Mouse (Mus musculus): ENCODE results near the gene Apobec1. TPM values are rescaled to one million over a fixed set of nuclear protein-coding genes. Genes with fewer than 3 reads are reported as not detected.
A peak's percentile ranks its signal among the peaks of the same experiment; 100 is the strongest.
"Not testable (repeated sequence)": the region's sequence is repeated elsewhere in the genome, so short reads cannot be mapped to it uniquely, and the experiment has no call there.

The Apobec1 gene
- polyA plus RNA-seq, 1 experiment from 2014 or later, result 5.0 TPM

DNA sequence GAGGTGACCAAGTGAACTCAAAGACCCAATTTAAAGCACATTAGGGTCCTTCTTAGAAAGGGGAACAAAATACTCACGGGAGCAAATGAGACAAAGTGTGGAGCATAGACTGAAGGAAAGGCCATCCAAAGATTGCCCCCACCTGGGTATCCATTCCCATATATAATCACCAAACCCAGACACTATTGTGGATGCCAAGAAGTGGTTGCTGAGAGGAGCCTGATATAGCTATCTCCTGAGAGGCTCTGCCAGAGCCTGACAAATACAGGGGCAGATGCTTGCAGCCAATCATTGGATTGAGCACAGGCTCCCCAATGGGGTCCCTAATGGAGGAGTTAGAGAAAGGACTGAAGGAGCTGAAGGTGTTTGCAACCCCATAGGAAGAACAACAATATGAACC is 27.2 kb downstream of the Apobec1 start:
- not testable (repeated sequence) for H3K9ac ChIP-seq; H3K36me3 ChIP-seq; H3K4me3 ChIP-seq (replicated peaks); ATAC-seq (ENCODE audit: insufficient read depth, low FRiP score, low read depth); H3K9me3 ChIP-seq; H3K27ac ChIP-seq; H3K27me3 ChIP-seq (replicated peaks); H3K4me2 ChIP-seq; H3K4me1 ChIP-seq
- 82% methylated on average over 1 of the region's 1 CpGs for WGBS

DNA sequence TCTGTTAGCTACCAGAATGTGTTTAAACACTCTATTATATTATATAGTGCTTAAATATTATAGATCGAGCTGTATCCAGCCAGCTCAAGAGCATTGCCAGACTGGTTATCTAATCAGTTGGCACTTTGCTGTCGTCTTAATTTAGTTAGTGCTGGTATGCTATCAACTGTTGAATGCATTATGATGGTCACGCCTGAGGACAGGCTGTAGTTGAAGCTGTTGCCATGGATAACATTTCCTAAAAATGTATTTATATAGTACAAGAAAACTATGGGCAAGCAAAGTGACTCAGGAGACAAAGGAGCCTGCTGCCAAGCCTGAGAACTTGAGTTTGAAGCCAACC is 30.7 kb downstream of the Apobec1 start:
- H3K36me3 ChIP-seq, result no peaks in the 10 kb centered on the region
- 69% methylated on average over 3 of the region's 3 CpGs for WGBS
- no peak overlapping the region for H3K4me2 ChIP-seq
- no peak overlapping the region for H3K9ac ChIP-seq
- no peaks in the 10 kb centered on the region for H3K4me1 ChIP-seq
- no peaks in the 10 kb centered on the region for H3K9me3 ChIP-seq
- no peak overlapping the region for H3K27ac ChIP-seq
- ATAC-seq (ENCODE audit: insufficient read depth, low FRiP score, low read depth), result no peak
- H3K4me3 ChIP-seq (replicated peaks), result no peak overlapping the region
- H3K27me3 ChIP-seq (replicated peaks), result no peaks in the 10 kb centered on the region

DNA sequence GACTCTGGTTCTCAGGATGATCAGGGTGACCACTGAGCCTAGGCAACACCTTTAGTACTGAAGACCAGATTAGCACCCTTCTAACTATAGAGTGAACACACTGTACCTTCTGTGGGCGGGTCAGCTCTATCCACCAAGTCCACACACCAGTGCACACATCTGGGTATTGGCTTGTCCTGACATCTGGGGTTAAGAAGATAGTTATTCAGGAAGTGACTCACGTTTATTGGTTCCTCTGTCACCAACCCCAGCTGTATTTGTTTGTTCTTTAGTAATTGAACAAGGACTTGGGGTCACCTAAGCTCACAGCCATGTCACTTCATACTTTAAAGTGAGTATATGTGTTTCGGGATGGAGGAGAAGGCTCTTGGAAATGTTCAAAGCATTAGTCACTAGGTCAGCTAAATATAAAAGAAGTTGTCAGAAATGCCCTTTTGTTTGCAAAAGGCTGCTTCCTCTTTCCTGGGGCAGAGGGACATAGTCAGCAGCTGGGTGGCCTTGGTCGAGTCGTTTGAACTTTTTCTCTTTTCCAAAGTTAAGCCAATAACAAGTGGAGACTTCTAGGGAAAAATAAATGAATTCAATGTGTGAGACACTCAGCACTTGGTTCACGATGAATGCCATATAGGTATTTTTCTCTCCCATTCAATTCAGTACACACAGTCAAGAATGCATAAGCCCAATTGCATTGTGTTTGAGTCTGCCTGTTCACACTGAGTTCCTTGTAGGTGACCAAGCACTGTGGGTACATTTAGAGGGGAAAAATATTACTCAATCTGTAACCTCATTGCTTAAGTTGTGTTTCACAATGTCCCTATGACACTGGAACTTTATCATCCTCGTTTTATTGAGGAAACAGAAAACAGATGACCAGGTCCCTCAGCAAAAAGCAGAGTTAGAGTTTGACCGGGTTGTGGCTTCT is 31.3 kb downstream of the Apobec1 start:
- Histone ChIP-seq H3K27me3 (replicated peaks) (no peaks in the 10 kb centered on the region), H3K4me3 (replicated peaks) (no peak overlapping the region), H3K9me3 (no peaks in the 10 kb centered on the region), H3K4me1 (no peaks in the 10 kb centered on the region), H3K27ac (no peak overlapping the region), H3K4me2 (no peak overlapping the region), H3K9ac (no peak overlapping the region), H3K36me3 (no peaks in the 10 kb centered on the region)
- ATAC-seq (ENCODE audit: insufficient read depth, low FRiP score, low read depth), result no peak
- WGBS, result 49% methylated on average over 8 of the region's 8 CpGs

DNA sequence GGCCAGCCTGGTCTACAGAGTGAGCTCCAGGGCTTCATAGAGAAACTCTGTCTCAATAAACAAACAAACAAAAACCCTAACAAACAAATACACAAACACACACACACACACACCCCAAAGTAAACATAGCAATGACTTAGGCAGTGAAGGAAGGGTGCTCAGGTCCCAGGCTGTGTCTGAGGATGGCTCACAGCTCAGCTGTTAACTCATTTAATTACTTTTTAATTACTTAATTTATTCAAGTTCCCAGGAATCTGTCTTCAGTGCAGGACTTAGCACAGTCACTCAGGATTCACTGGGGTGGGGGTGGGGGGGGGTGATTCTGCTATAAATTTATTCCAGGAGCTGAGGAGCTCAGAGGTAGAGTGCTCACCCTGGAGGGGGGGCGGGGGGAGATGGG is 32.5 kb downstream of the Apobec1 start:
- ATAC-seq (ENCODE audit: insufficient read depth, low FRiP score, low read depth), result no peak
- Histone ChIP-seq H3K4me2 (no peak overlapping the region), H3K9ac (no peak overlapping the region), H3K36me3 (no peaks in the 10 kb centered on the region), H3K27me3 (replicated peaks) (no peaks in the 10 kb centered on the region), H3K4me3 (replicated peaks) (no peak overlapping the region), H3K27ac (no peak overlapping the region), H3K4me1 (no peaks in the 10 kb centered on the region), H3K9me3 (no peaks in the 10 kb centered on the region)
- 73% methylated on average over 1 of the region's 1 CpGs for WGBS

DNA sequence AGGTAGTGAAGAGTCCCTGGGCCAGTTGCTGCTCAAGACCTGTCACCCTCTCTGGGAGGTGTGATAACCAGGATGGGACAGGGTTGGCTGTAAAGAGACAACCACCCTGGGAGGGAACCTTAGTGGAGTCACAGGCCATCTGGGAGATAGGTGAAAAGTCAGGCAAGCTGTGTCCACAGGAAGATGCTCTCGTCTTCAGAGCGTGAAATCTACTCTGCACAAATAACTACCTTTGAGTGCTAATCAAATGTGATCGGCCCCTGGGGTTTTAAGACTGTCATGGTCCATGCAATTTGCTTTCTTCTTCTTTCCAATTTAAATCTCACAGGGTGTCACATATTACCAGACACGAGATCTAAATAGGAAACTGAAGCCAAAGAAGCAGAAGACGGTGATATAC is 33.1 kb downstream of the Apobec1 start:
- H3K4me2 ChIP-seq, result no peak overlapping the region
- WGBS, result 72% methylated on average over 5 of the region's 5 CpGs
- no peaks in the 10 kb centered on the region for H3K4me1 ChIP-seq
- no peak overlapping the region for H3K4me3 ChIP-seq (replicated peaks)
- H3K36me3 ChIP-seq, result no peaks in the 10 kb centered on the region
- H3K9ac ChIP-seq, result no peak overlapping the region
- no peak for ATAC-seq (ENCODE audit: insufficient read depth, low FRiP score, low read depth)
- H3K27me3 ChIP-seq (replicated peaks), result no peaks in the 10 kb centered on the region
- H3K27ac ChIP-seq, result no peak overlapping the region
- no peaks in the 10 kb centered on the region for H3K9me3 ChIP-seq

DNA sequence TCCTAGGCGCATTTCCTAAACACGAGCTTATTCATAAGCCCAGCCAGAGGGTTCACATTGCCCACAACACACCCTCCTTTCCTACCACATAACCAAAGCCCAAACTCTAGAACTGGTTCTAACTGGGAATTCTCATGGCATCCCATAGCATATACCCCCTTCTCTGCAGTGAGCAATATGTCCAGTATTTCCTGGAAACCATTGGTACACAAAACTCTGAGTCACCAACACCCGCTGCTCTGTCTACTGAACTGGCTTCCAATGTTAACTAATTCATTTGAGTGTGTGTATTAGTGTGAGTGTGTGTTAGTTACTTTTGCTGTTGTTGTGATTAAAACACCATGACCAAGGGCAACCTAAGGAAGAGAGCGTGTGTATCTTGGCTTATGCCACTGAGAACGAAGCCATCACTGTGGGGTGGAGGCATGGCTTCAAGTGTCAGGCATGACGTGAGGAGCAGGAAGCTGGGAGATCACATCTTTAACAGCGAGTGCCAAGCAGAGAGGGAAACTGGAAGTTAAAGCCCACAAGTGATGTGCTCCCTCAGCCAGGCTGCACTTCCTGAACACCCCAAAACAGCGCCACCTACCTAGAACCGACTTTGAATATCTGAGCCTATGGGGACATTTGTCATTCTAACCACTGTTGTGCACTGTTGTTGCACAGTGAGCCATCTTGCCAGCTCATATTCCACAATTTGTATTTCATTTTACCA is 37.0 kb downstream of the Apobec1 start:
- H3K27me3 ChIP-seq (replicated peaks), result 0 out of 2 replicates have a peak, but pooled peaks cover 6% of the 10 kb centered on the region
- H3K36me3 ChIP-seq, result no peaks in the 10 kb centered on the region
- H3K4me1 ChIP-seq, result 0 out of 2 replicates have a peak, but pooled peaks cover 2% of the 10 kb centered on the region
- WGBS, result 85% methylated on average over 9 of the region's 9 CpGs
- H3K9me3 ChIP-seq, result no peaks in the 10 kb centered on the region
- no peak overlapping the region for H3K4me3 ChIP-seq (replicated peaks)
- no peak overlapping the region for H3K27ac ChIP-seq
- no peak for ATAC-seq (ENCODE audit: insufficient read depth, low FRiP score, low read depth)
- no peak overlapping the region for H3K4me2 ChIP-seq
- H3K9ac ChIP-seq, result no peak overlapping the region

DNA sequence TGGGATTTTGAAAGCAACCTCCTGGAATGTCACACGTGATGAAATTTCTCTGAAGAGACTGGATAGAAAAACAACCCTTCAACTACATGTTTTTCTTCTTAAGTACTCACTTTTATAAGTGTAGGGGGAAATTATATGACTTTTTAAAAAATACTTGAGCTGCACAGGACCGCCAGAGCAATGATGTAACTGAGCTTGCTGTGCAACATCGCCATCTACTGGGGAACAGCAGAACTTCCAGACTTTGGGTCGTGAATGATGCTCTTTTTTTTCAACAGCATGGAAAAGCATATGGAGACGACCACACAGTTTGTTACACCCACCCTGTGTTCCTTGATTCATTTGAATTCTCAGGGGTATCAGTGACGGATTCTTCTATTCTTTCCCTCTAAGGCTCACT is 39.8 kb downstream of the Apobec1 start:
- no peak overlapping the region for H3K4me2 ChIP-seq
- under 1% methylated on average over 6 of the region's 6 CpGs for WGBS
- 0 out of 2 replicates have a peak, but pooled peaks cover 6% of the 10 kb centered on the region for H3K27me3 ChIP-seq (replicated peaks)
- no peaks in the 10 kb centered on the region for H3K9me3 ChIP-seq
- H3K4me3 ChIP-seq (replicated peaks), result no peak overlapping the region
- H3K4me1 ChIP-seq, result 0 out of 2 replicates have a peak, but pooled peaks cover 2% of the 10 kb centered on the region
- ATAC-seq (ENCODE audit: insufficient read depth, low FRiP score, low read depth), result no peak
- no peak overlapping the region for H3K9ac ChIP-seq
- H3K27ac ChIP-seq, result no peak overlapping the region
- no peaks in the 10 kb centered on the region for H3K36me3 ChIP-seq

DNA sequence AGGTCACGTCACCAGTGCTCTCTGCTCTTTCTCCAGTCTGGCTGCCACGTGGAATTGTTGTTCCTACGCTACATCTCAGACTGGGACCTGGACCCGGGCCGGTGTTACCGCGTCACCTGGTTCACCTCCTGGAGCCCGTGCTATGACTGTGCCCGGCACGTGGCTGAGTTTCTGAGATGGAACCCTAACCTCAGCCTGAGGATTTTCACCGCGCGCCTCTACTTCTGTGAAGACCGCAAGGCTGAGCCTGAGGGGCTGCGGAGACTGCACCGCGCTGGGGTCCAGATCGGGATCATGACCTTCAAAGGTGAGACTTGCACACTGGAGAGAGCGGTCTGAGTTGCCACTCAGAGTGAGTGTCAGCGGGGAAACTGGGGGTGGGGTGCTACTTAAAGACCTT is 41.2 kb downstream of the Apobec1 start:
- Histone ChIP-seq H3K27ac (no peak overlapping the region), H3K4me1 (0 out of 2 replicates have a peak, but pooled peaks cover 5% of the 10 kb centered on the region), H3K27me3 (replicated peaks) (0 out of 2 replicates have a peak, but pooled peaks cover 6% of the 10 kb centered on the region), H3K4me3 (replicated peaks) (no peak overlapping the region), H3K36me3 (no peaks in the 10 kb centered on the region), H3K9me3 (no peaks in the 10 kb centered on the region), H3K4me2 (no peak overlapping the region; the same call in 1 of the 2 replicates), H3K9ac (no peak overlapping the region)
- peak; percentile 41; the same call in 1 of the 2 replicates for ATAC-seq (ENCODE audit: insufficient read depth, low FRiP score, low read depth)
- WGBS, result 80% methylated on average over 20 of the region's 20 CpGs

DNA sequence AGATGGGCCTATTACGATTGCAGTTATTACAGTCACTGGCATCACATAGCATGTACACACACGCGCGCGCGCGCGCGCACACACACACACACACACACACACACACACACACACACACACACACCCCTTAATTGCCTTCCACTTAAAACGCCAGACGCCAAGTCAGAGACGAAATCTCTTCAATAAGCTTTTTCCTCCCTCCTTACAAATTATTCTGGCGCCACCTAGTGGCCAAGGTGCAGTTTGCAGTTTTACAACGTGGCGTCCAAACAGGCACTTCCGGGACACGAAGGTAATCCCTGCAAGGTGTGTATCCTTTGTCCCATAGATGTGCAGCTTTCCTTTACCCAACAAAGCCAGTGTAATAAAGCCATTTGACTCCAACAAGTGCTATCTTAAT is 41.8 kb downstream of the Apobec1 start:
- Histone ChIP-seq H3K36me3 (no peaks in the 10 kb centered on the region), H3K9ac (no peak overlapping the region), H3K9me3 (no peaks in the 10 kb centered on the region), H3K27me3 (replicated peaks) (0 out of 2 replicates have a peak, but pooled peaks cover 6% of the 10 kb centered on the region), H3K27ac (no peak overlapping the region), H3K4me3 (replicated peaks) (peak overlapping the region; percentile 16; the same call in 1 of the 2 replicates), H3K4me1 (0 out of 2 replicates have a peak, but pooled peaks cover 5% of the 10 kb centered on the region), H3K4me2 (peak overlapping the region; percentile 36)
- peak; percentile 23; the same call in 1 of the 2 replicates for ATAC-seq (ENCODE audit: insufficient read depth, low FRiP score, low read depth)
- WGBS, result 13% methylated on average over 17 of the region's 17 CpGs

DNA sequence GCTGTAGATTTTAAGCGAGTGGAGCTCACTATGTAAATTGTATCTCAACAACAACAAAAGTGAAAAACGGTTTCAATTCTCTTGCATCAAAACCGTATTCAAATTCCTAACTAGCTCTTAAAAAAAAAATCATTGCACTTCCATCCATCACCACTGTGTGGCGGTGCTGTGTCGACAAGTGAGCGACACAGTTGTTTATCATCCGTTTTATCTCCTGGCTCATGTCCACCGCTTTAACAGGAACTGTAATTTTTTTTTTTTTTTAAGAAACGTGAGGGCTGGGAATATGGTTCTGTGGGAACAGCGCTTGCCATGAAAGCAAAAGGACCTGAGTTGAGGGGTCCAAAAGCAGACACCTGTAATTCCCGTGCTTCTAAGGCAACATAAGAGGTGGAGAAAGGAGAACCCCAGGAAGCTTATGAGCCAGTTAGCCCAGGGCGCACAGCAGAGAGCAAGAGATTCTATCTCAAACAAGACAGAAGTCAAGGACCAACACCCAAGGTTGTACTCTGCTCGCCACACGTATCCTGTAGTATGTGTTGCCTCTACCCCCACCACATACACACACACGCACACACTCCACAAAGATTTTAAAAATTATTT is 45.2 kb downstream of the Apobec1 start:
- Histone ChIP-seq H3K9me3 (no peaks in the 10 kb centered on the region), H3K4me3 (replicated peaks) (no peak overlapping the region), H3K36me3 (no peaks in the 10 kb centered on the region), H3K9ac (no peak overlapping the region), H3K27ac (no peak overlapping the region), H3K4me2 (peak overlapping the region; percentile 30; the same call in 1 of the 2 replicates), H3K27me3 (replicated peaks) (no peaks in the 10 kb centered on the region), H3K4me1 (0 out of 2 replicates have a peak, but pooled peaks cover 5% of the 10 kb centered on the region)
- no peak for ATAC-seq (ENCODE audit: insufficient read depth, low FRiP score, low read depth)
- 24% methylated on average over 15 of the region's 15 CpGs for WGBS

DNA sequence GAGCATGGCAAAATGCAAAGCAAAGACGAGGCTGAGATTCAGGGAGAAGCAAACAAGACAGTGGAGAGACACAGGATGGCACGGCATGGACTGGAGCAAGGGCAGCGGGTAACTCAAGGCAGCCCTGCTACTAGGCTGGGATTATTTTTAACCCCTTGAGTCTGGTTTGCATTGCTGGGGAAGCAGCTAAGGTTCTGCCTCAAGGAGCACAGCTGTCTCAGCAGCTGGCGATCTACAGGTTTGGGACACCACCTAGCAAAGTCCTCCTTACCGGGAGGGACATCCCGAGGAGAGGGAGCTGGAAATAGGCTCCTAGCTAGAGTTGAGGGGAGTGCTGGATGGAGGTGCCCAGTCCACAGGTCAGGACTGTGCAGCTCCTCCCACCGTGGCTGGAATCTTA is 47.0 kb downstream of the Apobec1 start:
- Histone ChIP-seq H3K4me3 (replicated peaks) (no peak overlapping the region), H3K4me1 (0 out of 2 replicates have a peak, but pooled peaks cover 4% of the 10 kb centered on the region), H3K9ac (no peak overlapping the region), H3K27me3 (replicated peaks) (no peaks in the 10 kb centered on the region), H3K36me3 (no peaks in the 10 kb centered on the region), H3K27ac (no peak overlapping the region), H3K4me2 (no peak overlapping the region), H3K9me3 (no peaks in the 10 kb centered on the region)
- 34% methylated on average over 7 of the region's 7 CpGs for WGBS
- no peak for ATAC-seq (ENCODE audit: insufficient read depth, low FRiP score, low read depth)
